Mouse (Mus musculus) kidney, embryonic 15.5 days (tissue): ENCODE results near the gene Bcas2. TPM values are rescaled to one million over a fixed set of nuclear protein-coding genes. Genes with fewer than 3 reads are reported as not detected.

Experiments used
- polyA plus RNA-seq: library from polyadenylated mRNA; unstranded; fragments of >200 nt; fragmentation: Nextera tagmentation; extraction: Ambion mirVana; gene quantifications from 2 replicates; pipeline ENCODE4 v1.2.1, GENCODE M21; 2015

Bcas2 gene
- polyA plus RNA-seq, 1 experiment from 2014 or later = 189 TPM

Other genes with a start within 250 kb of the Bcas2 start
- gene Sycp1, start 235.6 kb upstream of the Bcas2 start, polyA plus RNA-seq = 0.14 TPM in 1 of 2 replicates, not detected in the other
- 0.12 and 0.13 TPM in 2 replicates for gene Nr1h5, start 207.5 kb upstream of the Bcas2 start, polyA plus RNA-seq
- 57.0 and 57.6 TPM in 2 replicates for gene Sike1, start 175.9 kb upstream of the Bcas2 start, polyA plus RNA-seq
- gene Csde1, start 151.2 kb upstream of the Bcas2 start, polyA plus RNA-seq = 358 and 362 TPM in 2 replicates
- 107 and 111 TPM in 2 replicates for gene Nras, start 113.4 kb upstream of the Bcas2 start, polyA plus RNA-seq
- gene Ampd1, start 97.6 kb upstream of the Bcas2 start, polyA plus RNA-seq = 0.70 and 1.9 TPM in 2 replicates
- 4.2 and 4.4 TPM in 2 replicates for gene Dennd2c, start 69.1 kb upstream of the Bcas2 start, polyA plus RNA-seq
- gene Trim33, start 107.6 kb downstream of the Bcas2 start, polyA plus RNA-seq = 26.7 and 29.7 TPM in 2 replicates